Mouse (Mus musculus) right cerebral cortex, postnatal 10 days (tissue): ENCODE measurements at regions not wholly inside any gene's neighbourhood (a gene's known extent, or its start where the extent isn't known, plus 50 kb on each side); places are given as distances from the start of the nearest gene placed in this dataset.
A peak's percentile ranks its signal among the peaks of the same experiment; 100 is the strongest.

Experiments used
- DNase-seq, 2 experiments: peaks; one replicate each; pipeline ENCODE4 v3.0.0; 2021; ENCODE audit warnings: low spot score in 2 of 2

DNA sequence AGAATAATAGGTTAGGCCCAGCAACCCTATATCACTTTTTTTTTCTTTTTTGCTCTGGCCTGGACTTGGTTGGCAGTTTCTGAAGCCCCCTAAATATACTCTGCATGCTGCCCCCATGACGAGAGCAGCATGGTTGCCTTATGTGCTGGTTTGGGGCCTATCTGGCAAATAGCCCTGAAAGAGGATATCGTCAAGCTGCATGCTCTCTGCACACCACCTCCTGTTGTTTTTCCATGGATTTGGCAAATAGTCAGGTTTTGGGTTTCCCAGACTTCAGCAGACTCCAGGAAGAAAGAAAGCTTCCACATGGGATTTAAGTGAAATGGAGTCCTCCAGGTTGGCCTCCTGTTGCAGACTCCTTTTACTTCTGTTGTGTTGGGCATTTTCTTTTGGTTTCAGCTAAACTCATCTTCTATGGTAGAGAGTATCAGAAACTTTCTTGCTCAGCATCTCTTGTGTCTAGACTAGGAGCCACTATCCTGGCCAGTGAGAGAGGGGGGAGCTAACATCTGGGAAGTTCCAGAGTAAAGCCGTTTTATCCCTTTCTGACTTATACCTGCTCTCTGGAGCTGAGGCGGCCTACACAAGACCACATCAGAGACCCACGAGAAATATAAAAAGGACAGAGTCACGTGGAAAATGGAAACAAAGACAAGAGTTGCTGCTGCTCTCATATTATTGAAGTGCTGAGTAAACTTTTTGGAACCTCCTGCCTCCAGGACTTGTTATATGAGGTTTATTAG, 140.4 kb upstream of the Egfl6 start:
- no peak for DNase-seq

DNA sequence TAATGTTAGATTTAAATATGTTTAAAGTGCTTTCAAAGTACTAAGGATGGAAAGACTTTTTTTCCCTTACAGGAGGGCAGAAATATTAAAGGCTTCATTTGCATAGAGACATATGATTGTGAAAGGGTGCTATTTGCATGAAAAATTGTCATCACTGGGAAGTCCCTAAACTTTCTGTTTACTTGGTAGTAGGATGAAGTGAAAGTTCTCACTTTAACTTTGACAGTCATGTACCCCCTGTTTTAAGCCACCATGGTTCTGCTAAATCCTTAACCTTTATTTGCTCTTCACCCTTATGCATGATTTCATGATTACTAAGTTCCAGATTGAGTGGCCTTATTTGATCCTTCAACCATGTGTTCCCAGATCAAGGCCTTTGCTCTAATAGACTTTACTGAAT, 132.6 kb upstream of the Egfl6 start:
- no peak for DNase-seq

- no peak for DNase-seq
Measured at GRCm38 (mm10) chrX:166709306-166709705, 123.8 kb upstream of the Egfl6 start.

- no peak for DNase-seq
Measured at GRCm38 (mm10) chrX:166708106-166708505, 122.6 kb upstream of the Egfl6 start.

DNA sequence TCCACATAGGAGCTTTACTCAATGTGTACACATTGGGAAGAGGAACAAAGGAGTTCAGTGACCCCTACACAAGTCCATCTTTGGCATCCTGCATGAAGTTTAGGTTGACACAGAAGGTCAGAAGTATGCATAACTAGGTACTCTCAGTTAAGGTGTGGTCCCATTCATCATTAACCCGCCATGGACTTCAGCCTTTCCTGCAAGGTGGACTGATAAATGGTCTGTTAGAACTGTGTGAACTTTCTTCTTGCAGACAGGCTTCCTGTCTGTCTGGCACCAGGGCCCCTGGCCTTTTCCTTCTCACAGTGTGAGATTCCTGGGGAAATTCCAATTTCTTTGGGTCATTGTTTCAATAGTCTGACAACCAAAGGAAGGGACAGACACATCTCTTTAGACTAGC, 121.5 kb upstream of the Egfl6 start:
- no peak for DNase-seq

DNA sequence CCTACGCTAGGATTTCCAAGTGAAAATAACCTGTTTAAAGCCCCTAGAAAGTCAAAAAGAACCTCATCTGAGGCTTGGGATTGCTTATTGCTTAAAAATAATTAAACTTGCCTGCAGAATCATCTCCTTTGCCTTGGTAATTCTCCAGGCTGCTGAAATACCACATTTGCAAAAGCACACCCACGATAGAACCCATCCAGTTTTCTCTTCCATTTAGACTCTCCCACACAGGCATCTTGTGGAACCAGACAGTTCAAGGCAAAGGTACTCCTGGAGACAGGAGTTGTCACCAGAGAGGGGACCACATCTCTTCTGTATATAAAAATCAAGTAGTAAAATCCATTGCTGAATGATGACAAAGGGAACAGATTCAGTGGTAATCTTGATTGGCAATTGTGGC, 118.8 kb upstream of the Egfl6 start:
- DNase-seq: peak in 1 of 2 experiments; percentile 21

DNA sequence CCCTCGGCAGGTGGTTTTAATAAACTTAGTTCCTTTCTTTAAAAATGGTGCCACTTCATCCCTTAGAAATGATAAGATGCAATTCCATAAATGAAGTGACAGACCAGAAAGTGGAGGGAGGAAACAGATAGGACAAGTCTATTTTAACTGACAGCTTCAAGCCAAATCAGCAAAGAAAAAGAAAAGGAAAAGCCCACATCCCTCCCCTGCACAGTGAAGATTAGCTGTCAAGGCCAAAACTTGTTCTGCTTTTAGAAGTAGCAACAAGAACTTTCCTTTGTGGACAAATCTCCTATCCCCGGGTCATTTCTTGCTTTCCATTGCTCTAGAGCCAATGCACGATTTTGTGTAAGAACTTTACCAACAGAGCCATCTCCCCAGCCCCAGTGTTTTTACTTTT, 108.7 kb upstream of the Egfl6 start:
- no peak for DNase-seq

DNA sequence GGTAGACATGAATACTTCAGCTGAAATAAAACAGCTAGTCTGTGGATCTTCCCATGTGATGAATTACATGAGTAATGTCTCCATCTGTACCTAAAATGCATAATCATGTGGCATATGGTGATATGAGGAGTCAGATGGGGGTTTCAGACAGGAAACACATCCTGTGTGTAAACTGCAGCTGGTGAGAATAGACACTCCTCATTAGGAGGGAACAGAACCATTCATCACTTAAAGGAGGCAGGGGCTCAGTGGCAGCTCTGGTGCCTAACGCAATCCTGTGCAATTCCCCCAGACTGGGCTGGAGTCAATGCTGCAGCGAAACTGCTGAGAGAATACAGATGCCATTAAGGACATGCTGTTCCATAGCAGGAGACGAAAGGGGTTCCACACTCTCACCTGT, 103.3 kb upstream of the Egfl6 start:
- peak in 1 of 2 experiments; percentile 23 for DNase-seq

DNA sequence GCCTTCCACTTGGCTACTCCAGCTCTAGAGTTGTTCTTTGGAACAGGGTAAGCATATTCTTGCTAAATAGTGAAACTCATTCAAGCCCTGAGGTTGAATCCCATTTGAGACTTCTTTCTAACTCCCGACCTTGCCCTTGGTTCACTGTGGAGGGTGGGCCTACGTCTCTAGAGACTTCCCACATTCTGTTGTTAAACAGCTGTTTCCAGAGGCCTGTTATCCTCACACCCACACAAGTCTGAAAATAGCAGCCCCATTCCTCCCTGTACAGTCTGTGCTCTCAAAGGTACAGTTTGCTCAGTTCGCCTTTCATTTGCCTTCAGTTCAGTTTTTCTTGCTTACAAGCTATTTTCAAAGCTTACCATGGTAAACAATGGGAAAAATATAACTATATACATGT, 87.9 kb upstream of the Egfl6 start:
- no peak for DNase-seq

GRCm38 (mm10) chrX:166672617-166673016, 87.1 kb upstream of the Egfl6 start:
- DNase-seq: no peak

DNA sequence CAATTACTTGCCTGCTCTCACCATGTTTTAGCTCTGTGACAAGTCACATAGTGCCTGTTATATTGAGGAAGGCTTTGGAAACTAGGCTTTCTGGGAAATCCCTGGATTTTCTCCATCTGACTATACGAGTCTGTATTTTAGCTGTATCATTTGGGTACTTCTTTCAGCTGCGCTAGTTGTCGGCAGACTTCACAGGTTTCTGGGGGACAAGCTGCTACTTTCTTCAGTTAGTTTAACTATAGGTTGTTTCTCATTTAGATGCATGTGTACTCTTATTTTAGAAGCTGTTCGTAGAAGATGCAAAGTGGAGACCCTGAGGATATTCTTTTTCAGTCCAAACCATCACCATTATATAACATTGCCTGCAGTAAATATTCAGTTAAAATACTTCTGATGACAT, 86.3 kb upstream of the Egfl6 start:
- peak in 1 of 2 experiments; percentile 36 for DNase-seq

DNA sequence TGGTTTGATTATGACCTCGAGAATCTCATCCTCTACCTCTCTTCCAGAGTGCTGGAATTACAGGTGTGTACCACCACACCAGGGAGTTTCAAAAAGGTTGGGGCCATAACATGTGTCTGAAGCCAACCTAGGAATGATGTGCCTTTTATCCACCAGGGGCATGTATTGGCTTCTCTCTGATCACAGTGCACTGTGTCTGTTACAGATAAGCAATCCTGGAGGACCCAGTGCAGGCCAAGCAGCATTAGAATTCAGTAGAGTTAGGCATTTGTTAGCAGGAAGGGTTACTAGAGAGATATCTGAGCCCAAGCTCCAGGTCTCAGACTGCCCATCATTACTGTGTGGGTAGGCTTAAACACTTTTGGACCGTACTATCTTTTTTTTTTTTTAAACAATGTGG, 80.8 kb upstream of the Egfl6 start:
- no peak for DNase-seq

DNA sequence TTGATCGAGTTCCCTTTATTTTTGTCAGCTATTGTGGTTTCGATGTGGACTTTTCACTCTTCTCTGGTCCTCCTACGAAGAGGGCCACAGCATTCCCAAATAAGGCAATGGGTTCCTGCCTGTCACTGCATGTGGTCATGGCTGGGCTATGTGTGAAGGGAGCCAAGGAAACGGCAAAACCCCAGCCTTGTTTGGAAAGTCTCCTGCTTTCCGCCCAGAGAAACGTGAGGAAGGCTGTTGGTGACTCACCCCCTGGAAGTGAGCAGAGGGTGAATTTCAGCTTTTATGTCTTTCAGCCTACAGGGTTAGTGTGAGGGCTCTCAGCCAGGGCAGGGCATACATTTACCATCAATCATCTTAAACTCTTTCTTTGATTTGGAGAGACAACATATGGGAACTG, 76.3 kb upstream of the Egfl6 start:
- peak in 1 of 2 experiments; percentile 40 for DNase-seq

DNA sequence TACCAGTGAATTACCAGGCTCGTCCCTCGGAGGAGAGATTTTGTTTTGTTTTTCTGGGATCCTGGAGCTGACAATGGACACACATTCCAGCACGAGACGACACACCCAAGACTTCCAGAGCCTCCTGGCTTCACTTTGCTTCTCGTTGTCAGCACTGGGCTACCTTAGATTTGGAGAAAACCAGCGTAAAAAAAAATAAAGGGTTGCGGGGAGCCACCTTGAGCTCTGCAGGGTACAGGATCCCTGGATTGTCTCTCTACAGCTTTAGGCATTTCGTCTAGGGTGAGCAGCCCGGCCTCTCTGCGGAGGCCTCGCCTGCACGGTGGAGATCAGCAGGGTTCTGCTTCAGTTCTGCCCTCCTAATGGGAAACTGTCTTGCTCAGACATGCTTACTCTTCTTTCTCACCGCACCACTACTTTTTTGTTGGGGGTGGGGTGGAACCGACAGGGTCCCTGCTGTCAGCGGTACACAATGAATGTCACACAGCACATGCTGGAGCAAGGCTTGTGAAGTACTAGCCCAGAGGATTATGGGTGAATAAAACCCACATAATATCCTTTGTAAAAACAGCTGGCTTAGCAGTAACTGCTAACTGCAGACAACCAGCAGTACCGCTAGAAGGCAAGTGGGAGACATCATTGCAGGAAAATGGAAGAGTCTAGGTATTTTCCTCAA, 75.7 kb upstream of the Egfl6 start:
- peak; percentile 37 to 41 for DNase-seq

- peak; percentile 60 to 83 for DNase-seq
Measured at GRCm38 (mm10) chrX:166660715-166661042, 75.2 kb upstream of the Egfl6 start.

GRCm38 (mm10) chrX:166652400-166652799, 66.9 kb upstream of the Egfl6 start:
- peak; percentile 36 to 61 for DNase-seq

DNA sequence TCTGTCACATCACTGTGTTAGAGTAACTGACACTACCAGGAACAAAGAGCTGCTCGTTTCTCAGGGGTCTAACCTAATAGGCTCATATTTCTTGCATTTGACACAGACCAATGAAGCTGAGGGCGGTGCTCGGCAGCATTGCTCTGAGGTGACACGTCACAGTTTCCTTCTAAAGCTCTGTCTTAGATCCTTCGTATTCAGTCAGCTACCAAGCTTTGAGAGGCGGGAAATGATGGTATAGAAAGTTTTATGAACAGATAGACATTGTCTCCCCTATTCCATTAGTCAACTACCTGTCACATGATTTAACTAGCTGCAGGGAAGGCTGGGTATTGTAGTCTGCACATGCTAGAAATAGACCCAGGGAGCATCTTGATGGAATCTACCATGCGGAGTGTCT, 60.2 kb upstream of the Egfl6 start:
- DNase-seq: no peak

DNA sequence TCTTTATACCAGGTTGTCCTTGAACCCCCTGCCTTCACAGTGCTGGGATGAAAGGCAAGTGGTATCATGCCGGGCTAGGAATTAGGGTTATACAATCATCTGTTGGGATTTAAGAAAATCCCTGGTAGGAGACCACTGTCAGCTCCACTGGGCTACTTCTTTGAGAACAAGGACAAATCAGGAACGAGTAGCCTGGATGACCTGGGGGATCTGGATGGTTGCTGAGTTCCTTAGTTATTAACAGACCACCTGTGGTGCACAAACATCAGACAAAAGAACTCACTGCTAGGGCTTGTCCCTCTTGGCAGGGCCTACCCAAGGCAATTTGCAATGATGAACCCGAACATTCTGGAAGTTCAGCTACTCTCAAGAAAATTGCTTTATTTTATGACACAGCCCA, 55.7 kb upstream of the Egfl6 start:
- no peak for DNase-seq

- no peak for DNase-seq
Measured at GRCm38 (mm10) chrX:166640258-166640657, 54.7 kb upstream of the Egfl6 start.
